Mouse (Mus musculus): ENCODE data around the gene Mecom.
"Not testable (repeated sequence)": the region's sequence is repeated elsewhere in the genome, so short reads cannot be mapped to it uniquely, and the experiment has no call there.

The Mecom gene

DNA sequence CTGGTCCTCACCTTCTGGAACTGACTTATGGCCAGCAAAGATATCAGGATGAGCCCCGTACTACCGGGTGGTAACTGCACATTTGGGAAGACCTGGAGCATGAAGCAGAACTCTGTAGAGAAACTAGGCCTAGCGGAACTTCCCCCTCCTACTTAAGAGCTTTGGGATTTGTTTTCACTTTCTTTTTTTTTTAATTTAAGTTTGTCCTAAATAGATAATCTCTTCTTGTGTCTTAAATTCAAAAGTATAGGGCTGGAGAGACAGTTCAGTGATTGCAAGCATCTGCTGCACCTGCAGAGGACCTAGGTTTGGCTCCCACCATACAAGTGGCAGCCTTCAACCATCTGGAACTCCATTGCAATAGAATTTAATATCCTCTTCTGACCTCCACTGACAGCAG lies at the start of gene Mecom:
TSS of gene Mecom (minus strand) at position 101 of the 400 bp plus-strand sequence.
- no peak for DNase-seq

DNA sequence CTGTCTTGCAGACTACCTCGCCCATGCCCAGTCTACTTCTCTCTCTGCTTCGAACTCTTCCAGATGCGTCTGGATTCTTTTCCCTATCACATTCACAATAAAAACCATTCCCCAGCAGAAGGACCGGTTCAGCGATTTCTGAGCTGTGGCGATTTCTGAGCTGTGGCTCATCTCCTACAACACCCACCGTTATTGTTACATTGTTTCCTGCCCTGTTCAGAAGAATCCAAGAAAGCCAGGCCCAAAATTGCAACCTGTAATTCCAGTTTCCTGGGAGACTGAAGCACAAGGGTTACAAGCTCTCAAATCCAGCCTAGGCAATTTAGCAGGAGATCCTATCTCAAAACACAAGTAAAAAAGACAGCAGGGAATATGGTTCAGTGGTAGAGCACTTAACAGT lies 49.5 kb upstream of the Mecom start:
- DNase-seq: no peak

DNA sequence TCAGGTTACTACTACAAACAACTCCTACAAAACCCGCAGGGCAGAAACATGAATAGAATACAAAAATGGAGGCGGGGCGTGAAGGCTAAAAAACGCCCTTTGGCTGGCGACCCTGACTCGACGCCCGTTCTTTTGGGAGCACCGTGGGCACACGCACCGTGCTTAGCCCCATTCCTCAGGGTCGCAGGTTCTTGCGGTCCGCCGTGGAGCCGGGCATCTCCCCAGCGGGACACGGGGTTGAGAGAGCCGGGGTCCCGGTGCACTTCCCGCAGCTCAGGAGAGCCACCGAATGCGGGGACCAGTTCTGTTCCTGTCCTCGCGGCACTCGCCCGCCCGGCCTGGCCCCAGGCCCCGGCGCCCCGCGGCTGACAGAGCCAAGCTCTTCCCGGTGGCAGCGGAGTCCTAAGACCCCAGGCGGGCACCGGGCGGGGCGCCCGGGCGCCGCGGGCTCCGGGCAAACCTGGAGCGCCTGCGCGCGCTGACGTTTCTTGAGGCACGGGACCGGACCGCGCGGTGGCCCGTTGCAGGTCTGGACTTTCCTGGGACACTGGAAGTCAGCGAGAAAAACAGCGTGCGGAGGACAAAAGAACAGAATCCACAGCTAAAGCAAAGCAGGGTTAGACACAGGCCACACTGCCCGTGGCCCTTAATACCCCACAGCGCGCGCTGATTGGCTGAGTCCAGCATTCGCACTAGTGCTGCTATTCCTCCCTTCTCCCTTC lies 47.5 kb upstream of the Mecom start:
- DNase-seq: peak; percentile 58 to 81

DNA sequence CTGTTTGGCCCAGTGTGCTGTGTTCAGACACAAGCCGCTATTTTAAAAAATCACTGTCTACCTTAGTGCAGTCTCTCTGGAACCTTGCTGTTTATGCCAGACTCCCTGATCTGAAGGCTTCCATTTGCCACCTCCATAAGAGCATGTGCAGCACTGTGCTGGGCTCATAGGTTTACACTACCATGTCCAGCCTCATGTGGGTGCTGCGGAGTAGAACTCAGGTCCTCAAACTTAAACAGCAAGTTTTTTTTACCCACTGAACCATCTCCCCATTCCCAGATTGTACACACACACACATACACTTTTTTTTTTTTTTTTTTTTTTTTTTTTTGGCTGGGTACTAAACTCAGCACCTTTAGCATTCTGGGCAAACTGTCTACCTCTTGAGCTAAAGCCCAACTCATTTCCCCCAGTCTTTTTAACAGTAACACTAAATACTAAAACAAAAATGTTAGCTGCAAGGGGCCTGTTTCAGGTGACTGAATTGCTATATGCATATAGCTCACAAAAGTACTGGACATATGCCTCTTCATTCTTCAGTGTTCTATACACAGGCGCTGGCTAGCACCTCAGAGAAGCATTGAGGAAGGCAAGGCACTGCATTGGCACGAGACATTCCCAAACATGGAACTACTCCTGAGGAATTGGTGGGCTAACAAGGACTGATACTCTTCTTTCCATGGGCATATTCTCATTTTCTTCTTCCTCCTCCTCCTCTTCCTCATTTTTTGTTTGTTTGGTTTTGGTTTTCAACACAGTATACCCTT lies 46.1 kb upstream of the Mecom start:
- peak in 1 of 2 experiments; percentile 57 for DNase-seq

DNA sequence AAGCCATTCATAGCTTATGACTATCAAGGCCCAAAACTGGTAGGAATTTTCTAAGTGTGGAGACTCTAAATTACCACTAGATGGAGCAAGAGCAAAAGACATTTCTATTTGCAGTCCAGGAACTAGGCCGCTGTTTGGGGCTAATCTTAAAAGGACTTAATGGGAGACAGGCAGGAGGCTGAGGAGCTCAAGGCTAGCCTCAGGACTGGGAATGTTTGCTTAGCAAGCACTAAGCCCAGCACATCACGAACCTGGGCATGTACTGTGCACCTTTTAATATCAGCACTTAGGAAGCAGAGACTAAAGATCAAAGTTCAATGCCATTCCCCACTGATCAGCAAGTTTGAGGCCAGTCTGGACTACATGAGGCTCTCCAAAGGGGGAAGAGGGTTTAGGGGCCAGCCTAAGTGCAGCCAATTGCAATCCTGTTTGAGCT lies 44.6 kb upstream of the Mecom start:
- DNase-seq: peak; percentile 59 to 88

DNA sequence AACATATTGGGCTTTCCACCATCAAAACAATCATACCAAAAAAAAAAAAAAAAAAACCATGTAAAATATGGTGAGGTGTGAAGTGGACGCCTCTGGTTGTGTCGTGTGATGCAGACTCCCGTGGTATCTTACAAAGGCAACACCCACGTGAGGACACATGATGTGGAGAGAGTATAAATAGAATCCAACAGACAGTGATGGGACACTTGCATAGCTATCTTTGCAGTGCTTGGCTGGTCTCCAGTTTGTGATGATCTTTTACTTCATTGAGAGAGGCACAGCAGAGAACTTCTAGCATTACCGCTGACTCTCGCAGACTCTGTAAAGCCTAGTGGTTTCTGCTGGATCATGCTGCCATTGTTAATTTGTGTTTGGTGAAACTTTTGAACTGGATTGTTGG lies 41.1 kb upstream of the Mecom start:
- no peak for DNase-seq

DNA sequence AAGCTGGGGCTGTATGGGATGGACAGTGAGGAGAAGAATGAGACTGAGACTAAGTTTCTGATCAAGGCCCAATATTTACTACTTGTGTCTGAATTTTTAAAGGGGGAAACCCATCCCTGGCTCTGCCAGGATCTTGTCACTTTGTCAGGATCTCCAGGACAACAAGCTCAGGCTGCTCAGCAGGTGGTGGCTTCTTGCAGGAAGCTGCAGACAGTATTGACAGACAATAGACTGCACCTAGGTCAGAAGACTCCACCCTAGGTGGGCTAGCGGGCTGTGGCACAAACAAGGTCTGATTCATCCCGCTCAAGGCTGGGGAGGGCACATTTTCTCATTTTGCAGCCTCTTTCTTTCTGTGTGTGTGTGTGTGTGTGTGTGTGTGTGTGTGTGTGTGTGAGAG lies 25.7 kb upstream of the Mecom start:
- no peak for DNase-seq

DNA sequence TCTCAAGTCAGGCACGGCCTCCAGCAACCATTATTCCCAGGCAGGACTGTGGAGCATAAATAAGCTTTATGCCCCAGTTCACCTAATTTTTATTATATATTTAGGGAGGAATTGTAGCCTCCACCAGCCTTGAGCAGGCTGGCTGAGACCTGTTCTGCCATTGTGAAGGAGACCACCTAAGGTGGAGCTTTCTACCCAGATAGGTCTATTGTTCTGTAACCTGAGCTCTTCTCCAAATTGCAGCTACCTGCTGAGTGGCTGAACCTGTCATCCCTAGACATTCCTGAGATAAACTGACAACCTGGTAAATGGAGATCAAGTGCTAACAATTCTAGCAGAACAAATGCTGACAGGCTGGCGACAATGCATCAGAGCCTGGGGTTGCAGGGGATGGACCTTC lies 18.5 kb upstream of the Mecom start:
- not testable (repeated sequence) for DNase-seq

DNA sequence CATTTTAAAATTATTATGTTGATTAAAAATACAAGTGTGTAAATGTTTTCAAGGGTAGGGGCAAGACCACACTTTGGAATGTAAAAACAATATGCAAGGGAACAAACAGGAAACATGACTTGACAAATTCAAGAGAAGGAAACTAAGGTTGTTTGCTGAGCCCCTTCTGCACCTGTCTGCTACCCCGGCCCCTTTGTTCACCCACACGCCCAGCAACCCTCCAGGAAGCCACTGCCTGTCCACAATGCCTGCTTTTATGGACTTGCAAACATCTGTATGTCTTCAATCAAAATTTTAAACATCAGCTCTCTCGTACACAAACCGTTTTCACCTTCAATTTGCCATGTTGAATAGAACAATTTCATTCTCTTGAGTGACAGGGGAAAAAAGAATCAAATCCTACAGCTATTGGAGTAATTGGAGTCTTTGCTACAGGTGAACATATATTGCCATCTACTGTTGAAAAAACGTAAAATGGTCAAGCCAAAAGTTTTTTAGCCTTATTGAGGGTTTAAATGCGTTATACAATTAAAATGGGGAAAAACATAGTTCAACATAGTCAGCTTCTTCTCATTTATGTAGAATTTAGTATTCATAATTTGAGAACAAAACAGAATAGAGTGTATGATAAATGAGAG lies 13.0 kb upstream of the Mecom start:
- DNase-seq: no peak

DNA sequence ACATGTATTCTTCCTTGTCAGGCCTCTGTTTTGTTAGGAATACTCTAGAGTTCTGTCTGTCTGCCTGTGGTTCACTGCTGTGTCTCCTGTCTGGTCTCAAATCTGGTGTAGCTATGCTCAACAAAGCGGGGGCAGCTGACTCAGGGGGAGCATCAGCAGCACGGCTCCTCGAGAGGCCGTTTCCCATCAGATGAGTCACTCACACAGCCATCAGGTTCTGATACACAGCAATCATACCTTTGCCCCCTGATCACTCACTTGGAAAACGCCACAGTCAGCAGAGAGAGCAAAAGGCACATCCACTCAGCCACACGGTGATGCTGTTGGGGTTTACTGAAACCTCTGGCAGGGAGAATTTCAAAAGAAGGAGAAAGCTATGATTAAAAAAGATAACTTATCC lies 5.9 kb upstream of the Mecom start:
- peak; percentile 30 to 50 for DNase-seq

DNA sequence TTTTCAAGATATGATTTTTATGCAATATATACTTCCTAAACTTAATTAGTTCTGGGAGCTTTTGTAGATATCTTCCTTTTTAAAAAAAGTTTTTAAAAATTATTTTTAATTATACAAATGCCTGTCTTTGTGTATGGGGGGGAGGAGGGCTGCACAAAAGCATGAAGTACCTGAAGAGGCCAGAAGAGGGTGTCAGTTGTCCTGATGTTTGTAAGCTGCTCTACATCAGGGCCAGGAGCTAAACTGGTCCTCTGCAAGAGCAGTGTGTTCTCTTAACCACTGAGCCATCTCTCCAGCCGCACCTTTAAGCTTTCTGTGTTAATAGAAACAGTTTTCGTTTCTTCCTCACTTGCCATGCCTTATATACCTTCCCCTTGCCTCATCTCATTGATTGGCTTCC lies 2.4 kb upstream of the Mecom start:
- peak in 1 of 2 experiments; percentile 34 for DNase-seq

DNA sequence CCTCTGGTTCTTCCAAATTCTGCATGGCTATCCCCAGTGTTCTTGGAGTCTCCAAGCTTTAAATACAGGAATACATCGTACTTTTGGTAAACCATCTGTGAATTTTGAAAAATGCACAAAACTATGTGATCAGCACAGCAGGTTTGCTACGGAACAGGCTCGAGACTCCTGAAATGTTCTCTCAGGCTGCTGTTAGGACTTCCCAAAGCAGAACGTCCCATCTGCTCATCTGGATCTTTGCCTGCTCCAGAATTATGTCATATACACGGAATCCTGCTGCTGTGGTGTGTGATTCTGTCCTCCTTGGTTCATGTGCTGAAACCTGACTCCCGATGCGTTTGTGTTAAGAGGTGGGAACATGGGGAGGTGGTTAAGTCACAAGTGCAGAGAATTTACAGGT lies 1.1 kb upstream of the Mecom start:
- no peak for DNase-seq

DNA sequence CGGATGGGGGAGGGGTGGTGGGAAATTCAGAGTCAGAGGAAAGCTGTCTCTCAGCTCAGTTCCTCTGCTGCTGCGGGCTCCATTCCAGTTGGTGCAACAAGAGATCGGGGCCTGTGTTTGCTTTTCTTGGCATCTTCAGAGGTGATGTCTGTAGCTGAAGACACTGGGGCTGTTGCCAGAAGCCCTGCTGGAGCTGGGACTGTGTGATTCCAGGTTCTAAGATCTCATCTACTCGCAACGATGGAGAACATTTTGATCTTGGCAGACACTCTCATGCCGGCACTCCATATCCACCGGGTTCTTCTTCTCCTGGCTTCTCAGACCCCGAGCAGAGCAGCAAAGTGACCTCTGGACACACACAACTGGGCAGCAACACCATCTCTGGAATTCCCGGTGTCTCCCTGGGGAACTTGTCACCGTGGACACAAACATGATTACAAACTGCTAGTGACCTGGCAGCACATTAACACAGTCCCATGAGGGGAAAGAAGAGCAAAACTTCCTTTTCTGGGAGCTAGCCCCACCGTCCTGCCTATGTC lies 908 bp downstream of the Mecom start:
- peak; percentile 25 to 33 for DNase-seq

DNA sequence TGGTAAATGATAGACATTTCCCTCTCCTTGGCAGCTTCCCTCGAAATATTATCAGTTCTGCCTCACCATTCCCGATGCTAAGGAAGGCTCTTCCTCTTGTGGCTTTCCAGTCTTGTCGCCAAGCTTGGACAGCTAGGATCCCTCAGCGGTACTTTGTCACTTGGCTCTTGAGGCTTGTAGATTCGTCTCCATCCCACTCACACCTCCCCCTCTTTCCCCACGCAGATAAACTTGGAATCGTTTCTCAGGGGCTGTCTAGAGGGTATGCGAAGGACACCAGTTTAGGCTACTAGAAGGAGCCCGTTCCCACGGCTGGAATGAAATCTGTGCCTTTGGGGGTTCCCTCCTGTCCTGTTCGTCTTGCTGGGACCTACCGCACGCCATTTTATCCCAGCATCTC lies 1.4 kb downstream of the Mecom start:
- DNase-seq: no peak

DNA sequence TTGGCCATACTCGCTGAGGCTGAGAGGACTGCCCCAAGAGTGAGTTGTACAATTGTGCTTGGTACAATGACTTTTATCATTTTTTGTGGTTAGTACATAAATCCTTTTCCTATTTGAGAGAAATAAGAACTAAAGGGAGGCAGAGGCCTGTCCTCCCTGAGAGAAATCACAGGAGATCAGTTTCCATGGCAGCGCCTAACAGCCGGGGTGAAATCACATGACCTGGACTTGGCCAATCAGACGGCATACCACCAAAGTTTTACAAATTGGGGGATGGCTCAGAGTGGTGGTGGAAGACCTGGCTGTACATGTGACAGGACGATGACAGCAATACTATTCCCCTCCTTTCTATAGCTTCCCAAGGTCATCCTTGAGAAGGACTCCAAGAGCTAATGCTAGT lies 2.6 kb downstream of the Mecom start:
- no peak for DNase-seq

DNA sequence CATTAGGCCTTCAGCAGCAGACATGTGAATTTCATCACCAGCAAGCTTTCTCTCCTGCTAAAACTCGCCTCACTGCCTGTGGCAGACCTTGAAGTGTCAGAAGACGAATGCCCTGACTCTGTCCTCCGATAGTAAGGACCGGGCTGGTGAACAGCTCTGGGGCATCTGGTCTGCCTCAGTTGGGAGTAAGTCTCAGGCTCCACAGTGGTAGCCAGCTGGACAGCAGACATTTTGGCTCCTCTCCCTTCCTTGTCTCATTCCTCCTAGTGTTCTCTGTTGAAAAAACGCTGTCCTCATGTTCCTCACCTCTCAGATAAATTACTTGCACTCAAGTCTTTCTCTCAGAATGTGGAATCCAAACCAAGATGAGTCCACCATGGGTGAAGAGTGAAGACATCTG lies 3.5 kb downstream of the Mecom start:
- no peak for DNase-seq

DNA sequence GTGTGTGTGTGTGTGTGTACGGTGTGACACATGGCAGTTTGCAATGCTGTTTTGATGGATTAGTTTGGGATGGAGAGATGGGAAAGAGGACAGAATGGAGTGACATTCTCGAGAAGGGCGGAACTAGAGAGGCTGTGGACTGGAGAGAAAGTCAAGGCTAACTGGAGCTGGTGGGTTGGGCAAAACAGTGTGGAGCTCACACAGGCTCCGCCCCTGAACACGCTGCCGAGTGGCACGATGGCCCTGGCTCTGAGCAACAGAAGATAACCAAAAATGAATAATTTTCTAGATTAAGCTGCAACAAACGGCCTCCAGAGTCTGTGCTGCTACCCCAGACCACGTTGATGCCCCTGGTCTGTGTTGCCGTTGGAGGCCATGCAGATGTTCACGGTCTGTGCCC lies 12.0 kb downstream of the Mecom start:
- DNase-seq: no peak

DNA sequence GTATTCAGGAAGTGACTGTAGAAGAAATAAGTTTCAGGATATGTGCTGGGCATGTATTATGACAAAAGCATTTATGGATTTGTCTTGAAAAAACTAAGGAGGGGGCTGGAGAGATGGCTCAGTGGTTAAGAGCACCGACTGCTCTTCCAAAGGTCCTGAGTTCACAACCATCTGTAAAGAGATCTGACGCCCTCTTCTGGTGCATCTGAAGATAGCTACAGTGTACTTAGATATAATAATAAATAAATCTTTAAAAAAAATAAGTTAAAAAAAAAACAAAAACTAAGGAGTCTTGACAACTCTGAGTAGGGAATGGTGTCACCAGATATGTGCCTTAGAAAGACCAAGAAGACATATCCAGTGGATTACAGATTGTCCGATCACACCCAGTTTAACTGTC lies 27.1 kb downstream of the Mecom start:
- DNase-seq: not testable (repeated sequence)

DNA sequence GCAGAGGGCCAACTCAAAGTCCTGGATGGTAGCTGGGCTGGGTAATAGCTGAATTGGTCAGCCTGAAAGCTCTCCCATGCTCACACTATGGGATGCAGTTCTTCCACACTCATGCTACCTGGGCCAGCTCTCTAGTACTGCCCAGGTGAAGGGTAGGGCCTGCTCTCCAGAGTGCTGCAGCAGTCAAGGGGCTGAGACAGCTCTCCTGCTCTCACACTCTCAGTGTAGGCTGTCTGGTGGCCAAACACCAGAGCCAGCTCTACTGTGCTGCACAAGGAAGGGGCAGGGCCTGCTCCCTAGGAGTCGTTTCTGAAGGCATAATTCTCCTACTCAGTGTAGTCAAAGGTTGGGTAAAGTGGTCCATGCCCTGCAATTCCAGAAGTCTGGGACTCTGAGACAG lies 28.4 kb downstream of the Mecom start:
- no peak for DNase-seq

DNA sequence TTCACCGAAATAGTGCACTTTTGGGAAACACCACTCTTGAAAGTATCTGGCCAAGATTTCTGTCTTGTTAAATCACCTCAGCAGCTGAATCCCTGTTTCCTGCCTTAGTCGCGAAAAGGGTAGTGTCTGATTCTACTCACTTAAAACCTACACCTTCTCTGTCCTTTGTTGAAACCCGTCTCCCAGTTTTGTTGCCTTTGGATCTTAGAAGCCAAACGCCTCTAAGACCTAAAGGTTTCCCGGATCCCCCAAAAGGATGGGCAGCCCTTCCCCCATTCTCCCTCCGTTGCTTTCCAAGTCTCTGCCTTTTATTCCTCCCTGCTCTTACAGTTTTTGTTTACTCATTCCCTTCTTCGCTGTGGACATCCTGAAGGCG lies 32.0 kb downstream of the Mecom start:
- DNase-seq: no peak

DNA sequence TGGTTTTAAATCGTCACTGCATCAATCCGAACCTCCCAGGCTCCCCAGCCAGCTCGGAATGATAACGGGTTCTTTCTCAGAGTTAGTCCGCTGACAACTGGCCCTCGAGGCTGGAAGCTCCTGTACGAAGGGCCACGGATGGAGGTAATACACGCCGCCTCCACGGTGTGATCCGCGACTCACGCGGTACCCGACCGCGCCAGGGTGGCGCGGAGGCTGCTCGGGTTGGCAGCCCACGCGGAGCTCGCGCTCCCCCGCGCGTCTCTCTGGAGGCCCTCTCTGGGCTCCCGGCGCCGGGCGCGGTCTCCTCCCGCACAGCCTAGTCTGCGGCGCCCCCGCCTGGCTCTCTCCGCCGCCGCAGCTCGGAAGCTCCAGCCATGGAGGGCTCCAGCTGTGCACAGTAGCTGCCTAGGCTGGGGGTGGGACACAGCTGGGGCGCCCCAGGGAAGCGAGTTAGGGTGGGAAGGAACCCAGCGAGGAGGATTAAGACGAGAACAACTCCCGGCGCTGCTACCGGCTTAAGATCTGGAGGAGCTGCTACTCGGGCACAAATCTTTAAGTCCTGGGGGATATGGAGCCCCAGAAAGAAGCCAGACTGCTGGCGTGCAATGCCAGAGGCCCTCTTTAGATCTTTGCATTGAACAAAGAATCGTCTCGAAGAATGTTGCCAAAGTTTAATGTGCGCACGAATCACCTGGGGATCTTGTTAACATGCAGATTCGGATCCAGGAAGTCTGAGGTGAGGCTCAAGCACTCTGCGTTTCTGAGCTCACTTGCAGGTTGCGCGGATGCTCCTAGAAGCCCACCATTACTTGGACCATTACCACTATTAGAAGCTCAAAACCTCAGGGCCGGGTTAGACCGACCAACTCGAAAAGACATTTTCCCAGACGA lies 32.7 kb downstream of the Mecom start:
- peak; percentile 60 to 84 for DNase-seq

DNA sequence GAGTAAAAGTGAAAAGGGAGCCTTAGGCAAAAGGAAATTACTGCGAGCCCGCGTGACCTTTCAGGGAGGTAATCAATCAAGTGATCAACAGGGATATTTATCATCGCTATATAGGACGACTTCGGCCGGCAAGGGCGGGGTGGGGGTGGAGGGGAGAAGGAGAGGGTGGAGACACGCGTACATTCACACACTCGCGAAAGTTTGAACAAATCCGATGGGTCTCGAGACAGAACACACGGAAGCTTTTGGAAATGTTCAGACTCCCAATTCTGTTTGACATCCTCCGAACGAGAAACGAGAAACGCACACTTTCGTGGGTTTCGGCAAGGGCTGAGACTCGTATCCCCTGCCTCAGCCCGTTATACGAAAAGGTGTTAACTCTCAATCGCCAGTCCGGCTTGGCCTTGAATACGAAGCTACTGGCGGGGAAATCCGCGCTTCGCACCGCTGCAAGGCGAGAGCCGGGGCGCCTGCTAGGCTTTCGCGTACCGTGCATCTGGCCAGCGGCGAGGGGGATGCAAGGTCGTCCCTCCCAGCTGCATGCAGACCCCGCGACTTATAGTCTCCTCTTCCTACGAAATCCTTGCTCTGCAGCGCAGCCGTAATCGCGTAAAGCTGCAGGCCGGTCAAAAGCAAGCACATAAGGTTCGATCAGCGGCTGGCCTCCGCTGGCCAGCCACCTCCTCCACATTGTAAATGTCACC lies 33.6 kb downstream of the Mecom start:
- DNase-seq: peak in 1 of 2 experiments; percentile 53

All from kidney, postnatal 36 days (tissue).